Mouse (Mus musculus) kidney, adult 18-20 months (tissue): ENCODE data around the gene Cdc42bpa.
A peak's percentile ranks its signal among the peaks of the same experiment; 100 is the strongest.

ENCODE experiments used
- DNase-seq: peaks from one replicate; pipeline ENCODE4 v3.0.0; 2021

Gene Cdc42bpa

GRCm38 (mm10) chr1:180194781-180195471 is 234.7 kb downstream of the Cdc42bpa start:
- DNase-seq, result peak; percentile 69

GRCm38 (mm10) chr1:180195703-180196381 is 235.6 kb downstream of the Cdc42bpa start:
- DNase-seq, result peak; percentile 98

- no peak for DNase-seq
These were observed 236.2 kb downstream of the Cdc42bpa start for GRCm38 (mm10) chr1:180196508-180196907.

- DNase-seq, result no peak
These were observed 237.7 kb downstream of the Cdc42bpa start for GRCm38 (mm10) chr1:180197956-180198355.

- no peak for DNase-seq
These were observed 238.9 kb downstream of the Cdc42bpa start, which contains the start of gene Coq8a for GRCm38 (mm10) chr1:180198959-180199714. Gene Coq8a, minus strand, starts transcription at chr1:180199602.

GRCm38 (mm10) chr1:180199715-180200050 is 239.4 kb downstream of the Cdc42bpa start:
- DNase-seq, result no peak

GRCm38 (mm10) chr1:180200722-180201121 is 240.4 kb downstream of the Cdc42bpa start:
- peak; percentile 48 for DNase-seq

GRCm38 (mm10) chr1:180208370-180208769 is 248.1 kb downstream of the Cdc42bpa start:
- DNase-seq, result no peak

- DNase-seq, result peak; percentile 42
These were observed 249.8 kb downstream of the Cdc42bpa start for GRCm38 (mm10) chr1:180210031-180210432.

GRCm38 (mm10) chr1:180210781-180211271 is 250.6 kb downstream of the Cdc42bpa start:
- peak; percentile 79 for DNase-seq

- DNase-seq, result peak; percentile 40
These were observed 252.6 kb downstream of the Cdc42bpa start for GRCm38 (mm10) chr1:180212911-180213310.

- DNase-seq, result peak; percentile 72
These were observed 254.8 kb downstream of the Cdc42bpa start for GRCm38 (mm10) chr1:180215044-180215443.
